In the genomic region with DNA sequence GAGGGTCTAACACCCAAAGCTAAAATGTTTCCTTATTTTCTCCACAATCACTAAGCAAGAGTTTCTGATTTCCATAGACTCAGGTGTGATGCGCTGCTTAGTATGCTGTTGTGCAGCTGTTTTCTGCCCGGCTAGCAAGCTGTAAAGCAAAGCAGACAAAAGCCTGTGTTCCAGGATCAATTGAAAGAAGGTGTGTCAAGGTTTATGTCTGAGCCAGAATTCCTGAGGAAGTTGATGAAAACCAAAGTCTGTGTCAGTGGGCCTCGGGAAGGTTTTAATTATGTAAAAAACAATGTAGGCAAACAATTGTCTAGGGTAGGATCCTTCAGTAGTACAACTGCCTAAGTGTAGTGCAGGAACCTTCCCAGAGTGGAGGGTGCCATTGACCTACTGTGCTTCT, we compare ENCODE assay signal across 16 mouse cellular contexts.
DNase-seq lines count a peak whose midpoint lies in the region; ATAC-seq and TF ChIP-seq lines count a peak whose summit lies in the region.
"Had no signal": no experiment of that assay in that cellular context is flagged by ENCODE, and none has a peak within 500 bp of the region (broad histone marks: within the 10 kb centered on the region; RNA-seq: fewer than 3 reads in every experiment).

No protein-coding gene starts in this region.

- peak; percentile 6 for DNase-seq in ES-E14 (ENCODE audit: low read depth, low spot score)
- DNase-seq in embryonic facial prominence, embryonic 10.5 days (ENCODE audit: low spot score) = no peak
- no peak for DNase-seq in kidney, postnatal 14 days
- no peak for DNase-seq in cerebellum, postnatal 25 days
- DNase-seq: cerebellum, postnatal 10 days; heart, postnatal 14 days; kidney, adult 9 months; liver, embryonic 13.5 days; right cerebral cortex, adult 18-20 months had no signal

- H3K36me3 ChIP-seq in kidney, embryonic 15.5 days = no peaks in the 10 kb centered on the region
- H3K36me3 ChIP-seq in kidney, embryonic 14.5 days (ENCODE audit: control insufficient read depth, insufficient read depth, low read length) = no peaks in the 10 kb centered on the region
- no peaks in the 10 kb centered on the region for H3K36me3 ChIP-seq in ES-E14 (ENCODE audit: control insufficient read depth, insufficient read depth, low read length, poor library complexity, severe bottlenecking)
- H3K36me3 ChIP-seq in embryonic facial prominence, embryonic 10.5 days (replicated peaks) = no peaks in the 10 kb centered on the region
- H3K36me3 ChIP-seq in hindbrain, embryonic 13.5 days = no peaks in the 10 kb centered on the region
- H3K36me3 ChIP-seq: G1E; liver, embryonic 13.5 days; lung, embryonic 15.5 days had no signal

- H3K9ac ChIP-seq in kidney, embryonic 15.5 days = no peak overlapping the region
- H3K9ac ChIP-seq in kidney, embryonic 14.5 days (ENCODE audit: low read depth, low read length) = no peak overlapping the region
- no peak overlapping the region for H3K9ac ChIP-seq in ES-E14 (ENCODE audit: insufficient read depth, low read depth, low read length, poor library complexity, severe bottlenecking)
- no peak overlapping the region for H3K9ac ChIP-seq in hindbrain, embryonic 13.5 days
- H3K9ac ChIP-seq: liver, embryonic 13.5 days; lung, embryonic 15.5 days had no signal

- H3K27me3 ChIP-seq in kidney, embryonic 15.5 days = no peaks in the 10 kb centered on the region
- H3K27me3 ChIP-seq in kidney, embryonic 14.5 days (ENCODE audit: control insufficient read depth, insufficient read depth, low read length) = no peaks in the 10 kb centered on the region
- no peaks in the 10 kb centered on the region for H3K27me3 ChIP-seq in embryonic facial prominence, embryonic 10.5 days (replicated peaks; ENCODE audit: low read depth, poor library complexity, severe bottlenecking)
- H3K27me3 ChIP-seq in hindbrain, embryonic 13.5 days = no peaks in the 10 kb centered on the region
- H3K27me3 ChIP-seq: liver, embryonic 13.5 days; lung, embryonic 15.5 days had no signal

- H3K9me3 ChIP-seq in kidney, embryonic 15.5 days (replicated peaks) = no peaks in the 10 kb centered on the region
- no peaks in the 10 kb centered on the region for H3K9me3 ChIP-seq in kidney, embryonic 14.5 days (ENCODE audit: control insufficient read depth, low read length)
- no peaks in the 10 kb centered on the region for H3K9me3 ChIP-seq in ES-E14 (ENCODE audit: control insufficient read depth, insufficient read depth, low read depth, low read length)
- no peaks in the 10 kb centered on the region for H3K9me3 ChIP-seq in embryonic facial prominence, embryonic 10.5 days
- no peaks in the 10 kb centered on the region for H3K9me3 ChIP-seq in hindbrain, embryonic 13.5 days
- H3K9me3 ChIP-seq: liver, embryonic 13.5 days; lung, embryonic 15.5 days had no signal

- WGBS in kidney, embryonic 15.5 days = 56% methylated on average over 3 of the region's 3 CpGs
- WGBS in kidney, embryonic 14.5 days = 68% methylated on average over 3 of the region's 3 CpGs
- WGBS in embryonic facial prominence, embryonic 10.5 days = 45% methylated on average over 3 of the region's 3 CpGs
- 62% methylated on average over 3 of the region's 3 CpGs for WGBS in hindbrain, embryonic 13.5 days

- H3K4me2 ChIP-seq in kidney, embryonic 15.5 days = no peak overlapping the region
- no peak overlapping the region for H3K4me2 ChIP-seq in kidney, embryonic 14.5 days (replicated peaks; ENCODE audit: low read depth, low read length)
- no peak overlapping the region for H3K4me2 ChIP-seq in hindbrain, embryonic 13.5 days
- H3K4me2 ChIP-seq: heart, embryonic 11.5 days; liver, embryonic 13.5 days; lung, embryonic 15.5 days had no signal

- ATAC-seq in kidney, embryonic 15.5 days (replicated peaks; ENCODE audit: low FRiP score) = no peak
- no peak for ATAC-seq in kidney, embryonic 14.5 days (ENCODE audit: low FRiP score, low TSS enrichment)
- no peak for ATAC-seq in hindbrain, embryonic 13.5 days (ENCODE audit: low FRiP score)
- ATAC-seq: forebrain, embryonic 16.5 days had no signal

- in situ Hi-C loops in ES-E14 (cut with MboI; ENCODE audit: low sequenced_read_pairs in 2 of 2, unreplicated experiment in 2 of 2) = no loop called here

- peak overlapping the region; percentile 16; the same call in 1 of the 2 replicates for H3K27ac ChIP-seq in kidney, embryonic 15.5 days
- H3K27ac ChIP-seq in kidney, embryonic 14.5 days (ENCODE audit: low read depth, low read length) = no peak overlapping the region
- no peak overlapping the region for H3K27ac ChIP-seq in ES-E14 (ENCODE audit: insufficient read depth, low read depth, low read length, poor library complexity, severe bottlenecking)
- H3K27ac ChIP-seq in embryonic facial prominence, embryonic 10.5 days (replicated peaks) = peak overlapping the region; percentile 81
- H3K27ac ChIP-seq in hindbrain, embryonic 13.5 days = peak overlapping the region; percentile 83
- H3K27ac ChIP-seq: liver, embryonic 13.5 days; lung, embryonic 15.5 days had no signal

- H3K4me1 ChIP-seq in kidney, embryonic 15.5 days = peaks cover 22% of the 10 kb centered on the region
- peaks cover 12% of the 10 kb centered on the region; the same call in 1 of the 2 replicates for H3K4me1 ChIP-seq in kidney, embryonic 14.5 days (ENCODE audit: control insufficient read depth, insufficient read depth, low read length)
- H3K4me1 ChIP-seq in ES-E14 (ENCODE audit: control insufficient read depth in 2 of 2, insufficient read depth in 2 of 2, low read length in 2 of 2, poor library complexity in 1 of 2) = no peaks in the 10 kb centered on the region
- H3K4me1 ChIP-seq in embryonic facial prominence, embryonic 10.5 days = peaks cover 38% of the 10 kb centered on the region
- H3K4me1 ChIP-seq in hindbrain, embryonic 13.5 days (replicated peaks) = peaks cover 30% of the 10 kb centered on the region
- H3K4me1 ChIP-seq: liver, embryonic 13.5 days; lung, embryonic 15.5 days had no signal

- no peak overlapping the region for H3K4me3 ChIP-seq in kidney, embryonic 15.5 days (replicated peaks)
- H3K4me3 ChIP-seq in kidney, embryonic 14.5 days (ENCODE audit: low read length) = no peak overlapping the region
- H3K4me3 ChIP-seq in ES-E14 (ENCODE audit: insufficient read depth in 1 of 2, low read depth in 1 of 2, low read length in 2 of 2, poor library complexity in 1 of 2, severe bottlenecking in 1 of 2) = no peak overlapping the region
- H3K4me3 ChIP-seq in embryonic facial prominence, embryonic 10.5 days = no peak overlapping the region
- H3K4me3 ChIP-seq in hindbrain, embryonic 13.5 days = no peak overlapping the region
- H3K4me3 ChIP-seq: liver, embryonic 13.5 days; lung, embryonic 15.5 days had no signal

TF ChIP-seq in ES-E14, 5 proteins besides CTCF, POLR2A, EP300 and RAD21:
- TF ChIP-seq MAFK (IDR thresholded peaks at IDR 0.05; ENCODE audit: insufficient read depth, low read depth, low read length) = no peak

Comparison
In these comparisons a context has a peak if more than half of its experiments do, and no peak if none do; other contexts are left out.
1. H3K27ac ChIP-seq: peak in kidney, embryonic 15.5 days (single experiment), embryonic facial prominence, embryonic 10.5 days (single experiment) and hindbrain, embryonic 13.5 days (single experiment); none in kidney, embryonic 14.5 days (single experiment) and ES-E14 (single experiment).